Mouse (Mus musculus) heart, embryonic 15.5 days (tissue): ENCODE measurements at regions not wholly inside any gene's neighbourhood (a gene's known extent, or its start where the extent isn't known, plus 50 kb on each side); places are given as distances from the start of the nearest gene placed in this dataset.
A peak's percentile ranks its signal among the peaks of the same experiment; 100 is the strongest.

Experiments used
- ATAC-seq: fragments of 200-750 bp; cut with Nextera tagmentation; replicated peaks from 2 replicates; pipeline ENCODE4 v1.8.0; 2017; ENCODE audit warnings: low read depth, moderate TSS enrichment; ENCODE audit not compliant: insufficient number of reproducible peaks, insufficient read depth, low FRiP score
- H3K27ac ChIP-seq: fragments of 300-500 bp; sonication (generic); 2 replicates; pipeline ENCODE4 v1.5.1; 2015; ENCODE audit warnings: mild to moderate bottlenecking, inconsistent platforms
- H3K27me3 ChIP-seq: fragments of 300-500 bp; sonication (generic); 2 replicates; pipeline ENCODE4 v1.6.1; 2015; ENCODE audit warnings: inconsistent platforms
- H3K36me3 ChIP-seq: fragments of 300-500 bp; sonication (generic); 2 replicates; pipeline ENCODE4 v1.6.1; 2015; ENCODE audit warnings: mild to moderate bottlenecking, inconsistent platforms
- H3K4me1 ChIP-seq: fragments of 300-500 bp; sonication (generic); replicated peaks from 2 replicates; pipeline ENCODE4 v1.6.1; 2015; ENCODE audit warnings: inconsistent platforms
- H3K4me2 ChIP-seq: fragments of 300-500 bp; sonication (generic); 2 replicates; pipeline ENCODE4 v1.6.1; 2015; ENCODE audit warnings: inconsistent platforms, mild to moderate bottlenecking, moderate library complexity
- H3K4me3 ChIP-seq: fragments of 300-500 bp; sonication (generic); 2 replicates; pipeline ENCODE4 v1.5.1; 2015; ENCODE audit warnings: mild to moderate bottlenecking, inconsistent platforms
- H3K9ac ChIP-seq: fragments of 300-500 bp; sonication (generic); 2 replicates; pipeline ENCODE4 v1.6.1; 2015; ENCODE audit warnings: mild to moderate bottlenecking, inconsistent platforms
- H3K9me3 ChIP-seq: fragments of 300-500 bp; sonication (generic); replicated peaks from 2 replicates; pipeline ENCODE4 v1.6.1; 2016; ENCODE audit warnings: inconsistent platforms
- WGBS: fragments of 180-500 bp; shearing (Covaris S2); methylation state at CpG from one replicate; pipeline ENCODE4 v1.1.7; 2015; ENCODE audit warnings: mixed read lengths; 5-methylcytosine and 5-hydroxymethylcytosine counted together

GRCm38 (mm10) chr10:21465362-21465761 lies 88.3 kb downstream of the Aldh8a1 start:
- H3K36me3 ChIP-seq = no peaks in the 10 kb centered on the region
- H3K27ac ChIP-seq = no peak overlapping the region
- H3K9ac ChIP-seq = no peak overlapping the region
- H3K4me1 ChIP-seq = no peaks in the 10 kb centered on the region
- no peak overlapping the region for H3K4me3 ChIP-seq
- H3K27me3 ChIP-seq = 0 out of 2 replicates have a peak, but pooled peaks cover 6% of the 10 kb centered on the region
- H3K4me2 ChIP-seq = peak overlapping the region; percentile 24
- 3% methylated on average over 15 of the region's 15 CpGs for WGBS
- ATAC-seq = 0 out of 2 replicates have a peak, but pooled peaks have one; percentile 60
- H3K9me3 ChIP-seq = no peaks in the 10 kb centered on the region

GRCm38 (mm10) chr10:21465806-21466377 lies 88.8 kb downstream of the Aldh8a1 start:
- 0 out of 2 replicates have a peak, but pooled peaks cover 6% of the 10 kb centered on the region for H3K27me3 ChIP-seq
- WGBS = 66% methylated on average over 7 of the region's 7 CpGs
- H3K27ac ChIP-seq = no peak overlapping the region
- H3K4me3 ChIP-seq = no peak overlapping the region
- no peaks in the 10 kb centered on the region for H3K36me3 ChIP-seq
- no peak for ATAC-seq
- H3K9ac ChIP-seq = no peak overlapping the region
- H3K9me3 ChIP-seq = no peaks in the 10 kb centered on the region
- H3K4me2 ChIP-seq = peak overlapping the region; percentile 24; the same call in 1 of the 2 replicates
- no peaks in the 10 kb centered on the region for H3K4me1 ChIP-seq

GRCm38 (mm10) chr10:21467425-21468085 lies 90.5 kb downstream of the Aldh8a1 start:
- Histone ChIP-seq H3K27ac (no peak overlapping the region), H3K9ac (no peak overlapping the region), H3K4me1 (no peaks in the 10 kb centered on the region), H3K27me3 (0 out of 2 replicates have a peak, but pooled peaks cover 6% of the 10 kb centered on the region), H3K4me2 (no peak overlapping the region), H3K4me3 (no peak overlapping the region), H3K36me3 (no peaks in the 10 kb centered on the region), H3K9me3 (no peaks in the 10 kb centered on the region)
- no peak for ATAC-seq
- 61% methylated on average over 4 of the region's 4 CpGs for WGBS

- Histone ChIP-seq H3K27ac (no peak overlapping the region), H3K4me1 (no peaks in the 10 kb centered on the region), H3K27me3 (0 out of 2 replicates have a peak, but pooled peaks cover 6% of the 10 kb centered on the region), H3K9ac (no peak overlapping the region), H3K4me2 (no peak overlapping the region), H3K4me3 (no peak overlapping the region), H3K36me3 (no peaks in the 10 kb centered on the region), H3K9me3 (no peaks in the 10 kb centered on the region)
- 87% methylated on average over 10 of the region's 10 CpGs for WGBS
- ATAC-seq = no peak
These were observed 91.3 kb downstream of the Aldh8a1 start for GRCm38 (mm10) chr10:21468421-21468820.

DNA sequence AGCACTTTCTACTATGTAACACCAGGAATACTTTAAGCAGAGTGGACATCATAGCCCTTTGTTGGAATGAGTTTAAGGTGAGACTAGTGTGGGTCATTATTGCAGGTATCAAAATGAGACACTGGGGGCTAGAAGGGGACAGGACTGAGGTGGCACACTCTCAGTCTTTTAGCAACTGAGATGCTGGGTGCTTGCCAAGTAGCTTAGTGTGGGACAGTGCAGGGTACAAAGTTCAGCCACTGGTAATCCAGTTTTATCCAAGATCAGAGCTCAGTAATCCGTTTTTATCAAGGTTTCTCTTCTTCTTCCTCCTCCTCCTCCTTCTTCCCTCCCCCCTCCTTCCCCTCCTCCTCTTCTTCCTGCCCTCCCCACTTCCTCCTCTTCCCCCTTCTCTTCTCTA lies 92.9 kb downstream of the Aldh8a1 start:
- WGBS = 28% methylated on average over 1 of the region's 1 CpGs
- Histone ChIP-seq H3K36me3 (no peaks in the 10 kb centered on the region), H3K27ac (no peak overlapping the region), H3K4me1 (no peaks in the 10 kb centered on the region), H3K9ac (no peak overlapping the region), H3K4me3 (no peak overlapping the region), H3K4me2 (no peak overlapping the region), H3K27me3 (no peaks in the 10 kb centered on the region), H3K9me3 (no peaks in the 10 kb centered on the region)
- no peak for ATAC-seq

DNA sequence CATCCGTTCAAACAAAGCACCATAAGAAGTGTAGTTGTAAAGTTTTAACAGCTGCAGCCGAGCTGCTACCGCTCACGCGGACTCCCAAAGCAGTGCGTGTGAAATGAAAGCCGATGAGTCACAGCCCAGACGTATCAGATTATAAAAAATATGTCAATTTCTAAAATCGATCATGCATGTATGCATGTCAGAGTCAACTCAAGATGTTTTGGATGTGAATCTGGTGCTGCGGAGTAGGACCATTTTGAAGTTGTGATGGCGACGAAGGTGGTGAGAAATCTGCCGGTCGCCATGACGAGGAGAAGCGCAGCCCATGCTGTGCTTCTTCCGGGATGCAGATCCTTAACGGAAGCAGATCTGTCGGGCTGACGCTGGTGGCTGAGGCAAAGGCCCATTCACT lies 93.5 kb downstream of the Aldh8a1 start:
- 66% methylated on average over 20 of the region's 20 CpGs for WGBS
- no peaks in the 10 kb centered on the region for H3K9me3 ChIP-seq
- ATAC-seq = no peak
- H3K27ac ChIP-seq = no peak overlapping the region
- H3K27me3 ChIP-seq = no peaks in the 10 kb centered on the region
- H3K4me1 ChIP-seq = no peaks in the 10 kb centered on the region
- H3K36me3 ChIP-seq = no peaks in the 10 kb centered on the region
- no peak overlapping the region for H3K4me2 ChIP-seq
- no peak overlapping the region for H3K4me3 ChIP-seq
- no peak overlapping the region for H3K9ac ChIP-seq

GRCm38 (mm10) chr10:21474242-21474641 lies 97.2 kb downstream of the Aldh8a1 start:
- Histone ChIP-seq H3K4me3 (no peak overlapping the region), H3K4me2 (no peak overlapping the region), H3K9ac (no peak overlapping the region), H3K9me3 (no peaks in the 10 kb centered on the region), H3K36me3 (no peaks in the 10 kb centered on the region), H3K27me3 (no peaks in the 10 kb centered on the region), H3K4me1 (no peaks in the 10 kb centered on the region), H3K27ac (no peak overlapping the region)
- no peak for ATAC-seq
- 70% methylated on average over 7 of the region's 7 CpGs for WGBS

DNA sequence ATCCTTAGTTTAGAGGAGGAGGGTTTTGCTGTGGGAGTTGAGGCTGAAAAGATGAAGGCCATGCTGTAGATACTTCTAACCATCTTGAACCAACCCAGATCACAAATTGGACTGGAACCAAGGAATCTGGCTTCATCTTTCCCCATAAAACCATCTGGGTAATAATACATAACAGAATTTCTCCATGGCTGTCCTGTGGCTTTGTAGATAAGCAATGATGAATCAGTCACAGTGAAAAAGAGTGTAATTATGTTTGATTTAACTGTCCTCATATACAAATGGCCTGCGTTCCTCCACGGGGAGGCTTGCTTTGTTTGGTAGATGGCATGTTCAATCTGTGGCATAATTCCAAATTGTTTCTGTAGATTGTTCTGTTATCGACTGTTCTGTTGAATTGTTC lies 100.9 kb downstream of the Aldh8a1 start:
- peaks cover 5% of the 10 kb centered on the region for H3K4me1 ChIP-seq
- H3K27me3 ChIP-seq = no peaks in the 10 kb centered on the region
- H3K9me3 ChIP-seq = no peaks in the 10 kb centered on the region
- H3K36me3 ChIP-seq = no peaks in the 10 kb centered on the region
- no peak overlapping the region for H3K4me3 ChIP-seq
- H3K27ac ChIP-seq = no peak overlapping the region
- no peak for ATAC-seq
- H3K4me2 ChIP-seq = no peak overlapping the region
- H3K9ac ChIP-seq = no peak overlapping the region
- WGBS = 83% methylated on average over 3 of the region's 3 CpGs

DNA sequence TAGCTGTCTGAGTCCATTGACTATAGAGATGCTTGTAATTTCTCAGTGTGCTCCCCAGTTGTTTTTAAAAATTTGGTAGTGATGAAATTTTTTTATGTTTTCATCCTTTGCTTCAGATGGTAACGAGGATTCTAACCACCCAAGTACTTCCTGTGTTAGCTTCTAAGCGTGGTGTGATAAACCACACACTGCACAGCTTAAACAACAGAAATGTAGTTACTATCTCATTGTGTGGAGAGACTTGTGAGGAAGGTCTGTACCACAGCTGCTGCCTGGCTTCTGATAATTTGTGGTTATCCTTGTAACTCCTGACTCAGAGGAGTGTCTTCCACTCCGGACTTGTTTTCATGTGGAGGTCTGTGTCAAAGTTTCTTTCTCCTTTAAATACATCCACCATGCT lies 102.3 kb downstream of the Aldh8a1 start:
- 63% methylated on average over 3 of the region's 3 CpGs for WGBS
- H3K27ac ChIP-seq = no peak overlapping the region
- no peak overlapping the region for H3K4me3 ChIP-seq
- peaks cover 5% of the 10 kb centered on the region for H3K4me1 ChIP-seq
- no peaks in the 10 kb centered on the region for H3K27me3 ChIP-seq
- H3K4me2 ChIP-seq = no peak overlapping the region
- no peak for ATAC-seq
- H3K9me3 ChIP-seq = no peaks in the 10 kb centered on the region
- H3K9ac ChIP-seq = no peak overlapping the region
- no peaks in the 10 kb centered on the region for H3K36me3 ChIP-seq

GRCm38 (mm10) chr10:21481255-21481654 lies 104.2 kb downstream of the Aldh8a1 start:
- no peak for ATAC-seq

GRCm38 (mm10) chr10:21482055-21482454 lies 105.0 kb downstream of the Aldh8a1 start:
- H3K4me3 ChIP-seq = no peak overlapping the region
- no peaks in the 10 kb centered on the region for H3K27me3 ChIP-seq
- H3K4me1 ChIP-seq = peaks cover 5% of the 10 kb centered on the region
- no peak overlapping the region for H3K27ac ChIP-seq
- no peaks in the 10 kb centered on the region for H3K9me3 ChIP-seq
- peak overlapping the region; percentile 34; the same call in 1 of the 2 replicates for H3K4me2 ChIP-seq
- H3K9ac ChIP-seq = no peak overlapping the region
- no peaks in the 10 kb centered on the region for H3K36me3 ChIP-seq
- no peak for ATAC-seq
- WGBS = 44% methylated on average over 4 of the region's 4 CpGs

More at GRCm38 (mm10) chr10:21481255-21481654, 104.2 kb downstream of the Aldh8a1 start:
- Histone ChIP-seq H3K4me3 (no peak overlapping the region), H3K4me2 (no peak overlapping the region), H3K9ac (no peak overlapping the region), H3K27me3 (no peaks in the 10 kb centered on the region), H3K4me1 (peaks cover 5% of the 10 kb centered on the region), H3K36me3 (no peaks in the 10 kb centered on the region), H3K27ac (no peak overlapping the region), H3K9me3 (no peaks in the 10 kb centered on the region)
- 74% methylated on average over 3 of the region's 3 CpGs for WGBS

DNA sequence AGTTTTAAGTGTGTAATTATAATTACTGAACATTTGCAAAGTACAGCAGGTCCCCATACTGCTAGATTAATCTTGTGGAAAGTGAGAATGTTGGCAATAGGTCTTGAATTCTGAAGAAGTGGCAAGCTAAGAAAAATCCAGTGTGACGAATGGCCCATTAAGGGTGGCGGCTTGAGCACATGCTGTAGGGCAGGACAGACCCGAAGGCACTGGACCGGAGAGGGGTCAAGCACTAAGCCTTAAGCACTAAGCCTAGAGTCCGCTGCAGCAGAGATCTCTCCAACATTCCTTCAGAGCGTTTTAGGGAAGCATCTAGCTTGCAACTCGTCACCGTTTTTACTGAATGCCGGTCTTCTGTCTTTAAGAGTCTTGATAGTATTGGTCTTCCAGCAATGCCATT lies 105.6 kb downstream of the Aldh8a1 start:
- no peak overlapping the region for H3K4me3 ChIP-seq
- no peak overlapping the region for H3K4me2 ChIP-seq
- no peak for ATAC-seq
- H3K9me3 ChIP-seq = no peaks in the 10 kb centered on the region
- H3K27me3 ChIP-seq = no peaks in the 10 kb centered on the region
- H3K27ac ChIP-seq = no peak overlapping the region
- no peak overlapping the region for H3K9ac ChIP-seq
- peaks cover 5% of the 10 kb centered on the region for H3K4me1 ChIP-seq
- 85% methylated on average over 9 of the region's 9 CpGs for whole genome bisulfite sequencing
- no peaks in the 10 kb centered on the region for H3K36me3 ChIP-seq
